Mouse (Mus musculus) retina, postnatal 7 days (tissue): ENCODE measurements at regions not wholly inside any gene's neighbourhood (a gene's known extent, or its start where the extent isn't known, plus 50 kb on each side); places are given as distances from the start of the nearest gene placed in this dataset.

Experiments used
- DNase-seq: peaks from one replicate; pipeline ENCODE4 v3.0.0-alpha.2; 2012; ENCODE audit warnings: low read depth, low spot score

GRCm38 (mm10) chr13:60061589-60061988 is 115.6 kb downstream of the Gas1 start:
- DNase-seq: no peak

- no peak for DNase-seq
Measured at GRCm38 (mm10) chr13:60057761-60058274, 119.3 kb downstream of the Gas1 start.

GRCm38 (mm10) chr13:60054531-60054930 is 122.6 kb downstream of the Gas1 start:
- no peak for DNase-seq

- no peak for DNase-seq
Measured at GRCm38 (mm10) chr13:60054081-60054480, 123.1 kb downstream of the Gas1 start.

GRCm38 (mm10) chr13:60051866-60052265 is 125.3 kb downstream of the Gas1 start:
- no peak for DNase-seq

- DNase-seq: no peak
Measured at GRCm38 (mm10) chr13:60050799-60051580, 126.2 kb downstream of the Gas1 start.

GRCm38 (mm10) chr13:60049703-60050102 is 127.5 kb downstream of the Gas1 start:
- no peak for DNase-seq

- no peak for DNase-seq
Measured at GRCm38 (mm10) chr13:60047791-60048730, 129.1 kb downstream of the Gas1 start.

GRCm38 (mm10) chr13:60045752-60046151 is 131.4 kb downstream of the Gas1 start:
- DNase-seq: no peak

- no peak for DNase-seq
Measured at GRCm38 (mm10) chr13:60044876-60045275, 132.3 kb downstream of the Gas1 start.

GRCm38 (mm10) chr13:60042443-60042842 is 134.7 kb downstream of the Gas1 start:
- no peak for DNase-seq

GRCm38 (mm10) chr13:60035536-60036130 is 141.5 kb downstream of the Gas1 start:
- DNase-seq: no peak

- no peak for DNase-seq
Measured at GRCm38 (mm10) chr13:60033116-60033515, 144.0 kb downstream of the Gas1 start.

- no peak for DNase-seq
Measured at GRCm38 (mm10) chr13:60032586-60032985, 144.6 kb downstream of the Gas1 start.

- DNase-seq: no peak
Measured at GRCm38 (mm10) chr13:60029591-60029990, 147.6 kb downstream of the Gas1 start.

- DNase-seq: no peak
Measured at GRCm38 (mm10) chr13:60020175-60020487, 157.0 kb downstream of the Gas1 start.

GRCm38 (mm10) chr13:60019291-60020174 is 157.6 kb downstream of the Gas1 start:
- no peak for DNase-seq

- DNase-seq: no peak
Measured at GRCm38 (mm10) chr13:60015854-60016366, 161.3 kb downstream of the Gas1 start.

GRCm38 (mm10) chr13:60012046-60012813 is 164.9 kb downstream of the Gas1 start:
- no peak for DNase-seq

- no peak for DNase-seq
Measured at GRCm38 (mm10) chr13:60011092-60011491, 166.1 kb downstream of the Gas1 start.
